Mouse (Mus musculus) megakaryocyte, adult 5-6 weeks (primary cell): ENCODE data around the gene Dtx1. TPM values are rescaled to one million over a fixed set of nuclear protein-coding genes. Genes with fewer than 3 reads are reported as not detected.

Source experiments
- ATAC-seq: 2 replicates; pipeline ENCODE4 v1.8.0; 2016; ENCODE audit warnings: mild to moderate bottlenecking, inconsistent platforms; ENCODE audit not compliant: poor library complexity, severe bottlenecking
- total RNA-seq, 2 experiments: library from RNA; stranded (forward) in 1 of 2; stranded (reverse) in 1 of 2; fragments of 153-499, 151-499 nt in 1 of 2; fragments of 221-1000, 200-1000 nt in 1 of 2; gene quantifications; 2 replicates each; pipeline versions ENCODE4 v1.2.3 to v1.2.4; 2015 to 2017

Dtx1 gene
- total RNA-seq, 2 experiments from 2014 or later, result 0.40 TPM; not detected in 1

- no peak for ATAC-seq
Measured at GRCm38 (mm10) chr5:120645851-120646250, 65.9 kb downstream of the Dtx1 start.

- ATAC-seq, result no peak
Measured at GRCm38 (mm10) chr5:120644227-120644626, 67.5 kb downstream of the Dtx1 start.

- peak; percentile 53 for ATAC-seq
Measured at GRCm38 (mm10) chr5:120643365-120644085, 68.2 kb downstream of the Dtx1 start.

GRCm38 (mm10) chr5:120640094-120640493 lies 71.6 kb downstream of the Dtx1 start:
- no peak for ATAC-seq

GRCm38 (mm10) chr5:120635633-120636032 lies 76.1 kb downstream of the Dtx1 start:
- no peak for ATAC-seq

- ATAC-seq, result no peak
Measured at GRCm38 (mm10) chr5:120634860-120635259, 76.9 kb downstream of the Dtx1 start.

GRCm38 (mm10) chr5:120634131-120634530 lies 77.6 kb downstream of the Dtx1 start, which contains the start of gene Cfap73:
Gene Cfap73 (minus strand): TSS chr5:120634235.
- no peak for ATAC-seq

GRCm38 (mm10) chr5:120631892-120632291 lies 79.8 kb downstream of the Dtx1 start:
- no peak for ATAC-seq

DNA sequence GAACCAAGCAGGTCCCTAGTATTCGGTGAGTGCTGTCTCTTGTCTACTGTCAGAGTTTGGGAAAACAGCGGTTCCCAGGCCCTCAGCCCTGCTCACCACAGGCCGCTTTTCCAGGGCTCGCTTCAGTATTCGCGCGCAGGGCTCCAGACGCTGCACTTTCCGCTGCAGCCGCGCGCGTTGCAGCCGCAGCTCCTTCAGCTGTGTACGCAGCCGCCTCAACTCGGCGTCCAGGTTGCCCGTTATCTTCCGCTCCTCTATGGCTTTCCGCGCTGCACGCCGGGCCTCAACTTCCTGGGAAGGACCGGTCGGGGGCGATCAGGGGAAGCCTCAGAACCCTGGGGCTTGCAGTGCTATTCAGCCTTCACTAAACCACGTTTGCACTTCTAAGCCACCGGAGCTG lies 80.6 kb downstream of the Dtx1 start:
- ATAC-seq, result no peak

Other genes with a start within 250 kb of the Dtx1 start
- 0.49 TPM in 1 of 2 replicates, not detected in the other for gene Sdsl, start 239.1 kb downstream of the Dtx1 start, total RNA-seq (2015)
- gene Sdsl, start 239.1 kb downstream of the Dtx1 start, total RNA-seq (2017), result 0.55 and 0.61 TPM in 2 replicates
- gene Sds, start 235.4 kb downstream of the Dtx1 start, total RNA-seq (2015), result not detected in 2 replicates
- gene Sds, start 235.4 kb downstream of the Dtx1 start, total RNA-seq (2017), result not detected in 2 replicates
- gene Plbd2, start 208.3 kb downstream of the Dtx1 start, total RNA-seq (2015), result 7.8 and 10.5 TPM in 2 replicates
- gene Plbd2, start 208.3 kb downstream of the Dtx1 start, total RNA-seq (2017), result 7.9 and 10.2 TPM in 2 replicates
- gene Slc8b1, start 200.8 kb downstream of the Dtx1 start, total RNA-seq (2015), result 31.7 and 36.8 TPM in 2 replicates
- 44.1 and 60.5 TPM in 2 replicates for gene Slc8b1, start 200.8 kb downstream of the Dtx1 start, total RNA-seq (2017)
- 37.6 and 38.3 TPM in 2 replicates for gene Tpcn1, start 123.3 kb downstream of the Dtx1 start, total RNA-seq (2015)
- gene Tpcn1, start 123.3 kb downstream of the Dtx1 start, total RNA-seq (2017), result 15.8 and 18.2 TPM in 2 replicates
- gene Iqcd, start 122.9 kb downstream of the Dtx1 start, total RNA-seq (2015), result 0.18 and 0.98 TPM in 2 replicates
- 0.11 and 0.45 TPM in 2 replicates for gene Iqcd, start 122.9 kb downstream of the Dtx1 start, total RNA-seq (2017)
- gene Rita1, start 99.3 kb downstream of the Dtx1 start, total RNA-seq (2015), result 1.5 and 3.0 TPM in 2 replicates
- 2.2 and 3.2 TPM in 2 replicates for gene Rita1, start 99.3 kb downstream of the Dtx1 start, total RNA-seq (2017)
- gene Ddx54, start 99.2 kb downstream of the Dtx1 start, total RNA-seq (2015), result 7.7 and 7.9 TPM in 2 replicates
- 21.3 and 22.6 TPM in 2 replicates for gene Ddx54, start 99.2 kb downstream of the Dtx1 start, total RNA-seq (2017)
- gene Cfap73, start 77.7 kb downstream of the Dtx1 start, total RNA-seq (2015), result not detected in 2 replicates
- not detected in 2 replicates for gene Cfap73, start 77.7 kb downstream of the Dtx1 start, total RNA-seq (2017)
- gene Rasal1, start 63.1 kb downstream of the Dtx1 start, total RNA-seq (2015), result 0.05 TPM in 1 of 2 replicates, not detected in the other
- gene Rasal1, start 63.1 kb downstream of the Dtx1 start, total RNA-seq (2017), result not detected in 2 replicates
- 13.0 and 13.2 TPM in 2 replicates for gene Oas2, start 37.9 kb upstream of the Dtx1 start, total RNA-seq (2015)
- 3.9 and 7.5 TPM in 2 replicates for gene Oas2, start 37.9 kb upstream of the Dtx1 start, total RNA-seq (2017)
- gene Oas3, start 65.7 kb upstream of the Dtx1 start, total RNA-seq (2015), result 20.8 and 22.8 TPM in 2 replicates
- 11.1 and 11.7 TPM in 2 replicates for gene Oas3, start 65.7 kb upstream of the Dtx1 start, total RNA-seq (2017)
- 0.39 TPM in 1 of 2 replicates, not detected in the other for gene Oas1e, start 83.6 kb upstream of the Dtx1 start, total RNA-seq (2015)
- gene Oas1e, start 83.6 kb upstream of the Dtx1 start, total RNA-seq (2017), result not detected in 2 replicates
- 2.2 and 2.8 TPM in 2 replicates for gene Oas1c, start 100.6 kb upstream of the Dtx1 start, total RNA-seq (2015)
- gene Oas1c, start 100.6 kb upstream of the Dtx1 start, total RNA-seq (2017), result 0.44 and 1.1 TPM in 2 replicates
- gene Oas1f, start 135.4 kb upstream of the Dtx1 start, total RNA-seq (2015), result not detected in 2 replicates
- not detected in 2 replicates for gene Oas1f, start 135.4 kb upstream of the Dtx1 start, total RNA-seq (2017)
- gene Oas1h, start 149.5 kb upstream of the Dtx1 start, total RNA-seq (2015), result not detected in 2 replicates
- not detected in 2 replicates for gene Oas1h, start 149.5 kb upstream of the Dtx1 start, total RNA-seq (2017)
- 1.9 and 3.1 TPM in 2 replicates for gene Oas1g, start 175.7 kb upstream of the Dtx1 start, total RNA-seq (2015)
- 1.9 and 2.8 TPM in 2 replicates for gene Oas1g, start 175.7 kb upstream of the Dtx1 start, total RNA-seq (2017)
- 24.4 and 25.5 TPM in 2 replicates for gene Oas1a, start 195.6 kb upstream of the Dtx1 start, total RNA-seq (2015)
- 24.2 and 29.8 TPM in 2 replicates for gene Oas1a, start 195.6 kb upstream of the Dtx1 start, total RNA-seq (2017)
- gene Oas1d, start 202.6 kb upstream of the Dtx1 start, total RNA-seq (2015), result not detected in 2 replicates
- gene Oas1d, start 202.6 kb upstream of the Dtx1 start, total RNA-seq (2017), result not detected in 2 replicates